Mouse (Mus musculus) hindbrain, embryonic 16.5 days (tissue): Measurements from ENCODE around the gene Itpr2. TPM values are rescaled to one million over a fixed set of nuclear protein-coding genes. Genes with fewer than 3 reads are reported as not detected.

Source experiments
- ATAC-seq: fragments of 200-750 bp; cut with Nextera tagmentation; 2 replicates; pipeline ENCODE4 v1.8.0; 2017; ENCODE audit warnings: moderate TSS enrichment, moderate library complexity
- H3K27ac ChIP-seq: fragments of 300-500 bp; sonication (generic); 2 replicates; pipeline ENCODE4 v1.5.1; 2014; ENCODE audit warnings: low read depth, mild to moderate bottlenecking, control low read depth, low read length, moderate library complexity
- H3K27me3 ChIP-seq: fragments of 300-500 bp; sonication (generic); replicated peaks from 2 replicates; pipeline ENCODE4 v1.6.1; 2014; ENCODE audit warnings: low read length; ENCODE audit not compliant: control insufficient read depth, insufficient read depth
- H3K36me3 ChIP-seq: fragments of 300-500 bp; sonication (generic); 2 replicates; pipeline ENCODE4 v1.6.1; 2014; ENCODE audit warnings: mild to moderate bottlenecking, low read length, moderate library complexity, mixed read lengths; ENCODE audit not compliant: control insufficient read depth, insufficient read depth
- H3K4me1 ChIP-seq: fragments of 300-500 bp; sonication (generic); 2 replicates; pipeline ENCODE4 v1.6.1; 2014; ENCODE audit warnings: low read depth, low read length; ENCODE audit not compliant: control insufficient read depth, insufficient read depth
- H3K4me2 ChIP-seq: fragments of 300-500 bp; sonication (generic); 2 replicates; pipeline ENCODE4 v1.6.1; 2014; ENCODE audit warnings: mild to moderate bottlenecking, low read length, control low read depth, moderate library complexity
- H3K4me3 ChIP-seq: fragments of 300-500 bp; sonication (generic); 2 replicates; pipeline ENCODE4 v1.5.1; 2014; ENCODE audit warnings: mild to moderate bottlenecking, low read length, control low read depth, moderate library complexity
- H3K9ac ChIP-seq: fragments of 300-500 bp; sonication (generic); 2 replicates; pipeline ENCODE4 v1.6.1; 2014; ENCODE audit warnings: low read depth, mild to moderate bottlenecking, control low read depth, low read length, moderate library complexity
- H3K9me3 ChIP-seq: fragments of 300-500 bp; sonication (generic); 2 replicates; pipeline ENCODE4 v1.6.1; 2014; ENCODE audit warnings: mild to moderate bottlenecking, low read length, moderate library complexity; ENCODE audit not compliant: control insufficient read depth
- WGBS: fragments of 180-500 bp; shearing (Covaris S2); extraction: QIAGEN DNeasy Blood & Tissue Kit; methylation state at CpG from one replicate; pipeline ENCODE4 v1.1.7; 2014; 5-methylcytosine and 5-hydroxymethylcytosine counted together
- polyA plus RNA-seq: library from polyadenylated mRNA; unstranded; fragments of >200 nt; fragmentation: Nextera tagmentation; extraction: Ambion mirVana; gene quantifications from 2 replicates; pipeline ENCODE4 v1.2.1, GENCODE M21; 2015

The Itpr2 gene
- polyA plus RNA-seq, 1 experiment from 2014 or later: 9.1 TPM

DNA sequence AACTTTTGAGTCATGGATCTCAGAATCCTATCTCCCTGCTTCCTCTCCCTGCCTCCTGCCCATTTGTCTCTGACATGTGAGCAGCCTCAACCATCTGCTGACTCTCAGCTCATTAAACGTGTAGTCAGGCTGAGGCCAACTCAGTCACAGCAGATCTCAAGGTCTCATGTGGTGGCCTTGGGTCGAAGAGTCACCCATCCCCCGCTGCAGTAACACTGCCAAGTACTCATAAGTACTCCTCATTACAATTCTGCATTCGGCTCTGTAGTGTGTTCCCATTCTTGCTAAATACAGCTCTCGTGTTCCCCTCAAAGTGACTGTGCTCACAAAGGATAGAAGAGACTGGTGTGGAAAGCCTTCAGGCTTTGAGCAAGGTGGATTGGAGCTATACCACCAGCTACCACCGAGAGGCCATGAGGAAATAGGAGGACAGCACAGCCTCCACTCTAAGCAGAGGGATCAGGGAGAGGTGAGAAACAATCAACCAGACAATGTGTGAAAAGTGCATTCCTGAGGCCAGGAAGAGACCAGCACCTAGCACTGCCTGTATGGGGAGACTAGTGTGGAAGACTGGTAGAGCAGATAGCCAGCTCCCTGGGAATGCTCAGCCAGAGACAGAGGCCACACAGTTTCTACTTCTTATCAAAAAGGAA is 170.9 kb downstream of the Itpr2 start:
- H3K9ac ChIP-seq: no peak overlapping the region
- H3K36me3 ChIP-seq: no peaks in the 10 kb centered on the region
- no peak overlapping the region for H3K4me3 ChIP-seq
- H3K4me2 ChIP-seq: no peak overlapping the region
- 66% methylated on average over 6 of the region's 6 CpGs for WGBS
- no peak for ATAC-seq
- H3K4me1 ChIP-seq: no peaks in the 10 kb centered on the region
- no peaks in the 10 kb centered on the region for H3K27me3 ChIP-seq
- no peaks in the 10 kb centered on the region for H3K9me3 ChIP-seq
- H3K27ac ChIP-seq: no peak overlapping the region

DNA sequence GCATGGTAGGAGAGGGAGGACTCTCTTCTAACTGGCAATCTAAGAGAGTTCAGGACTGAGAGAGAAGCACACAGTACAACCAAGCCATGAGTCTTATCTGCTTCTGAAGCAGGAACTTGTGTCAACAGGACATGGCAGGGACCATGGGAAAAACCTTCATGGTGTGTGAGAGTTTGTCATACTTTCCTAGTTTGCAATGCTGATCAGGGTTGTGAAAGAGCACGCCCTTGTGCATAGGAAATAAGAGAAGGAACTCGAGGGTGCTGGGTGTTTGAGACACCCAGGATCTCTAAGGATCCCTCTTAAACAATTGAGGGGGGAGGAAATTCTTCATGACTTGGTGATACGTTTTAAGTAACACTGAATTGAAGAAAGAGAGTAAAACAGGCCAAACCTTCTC is 172.9 kb downstream of the Itpr2 start:
- 89% methylated on average over 3 of the region's 3 CpGs for WGBS
- no peak overlapping the region for H3K4me2 ChIP-seq
- no peak overlapping the region for H3K4me3 ChIP-seq
- ATAC-seq: no peak
- no peaks in the 10 kb centered on the region for H3K36me3 ChIP-seq
- H3K27ac ChIP-seq: no peak overlapping the region
- H3K27me3 ChIP-seq: no peaks in the 10 kb centered on the region
- H3K4me1 ChIP-seq: no peaks in the 10 kb centered on the region
- no peak overlapping the region for H3K9ac ChIP-seq
- H3K9me3 ChIP-seq: no peaks in the 10 kb centered on the region

DNA sequence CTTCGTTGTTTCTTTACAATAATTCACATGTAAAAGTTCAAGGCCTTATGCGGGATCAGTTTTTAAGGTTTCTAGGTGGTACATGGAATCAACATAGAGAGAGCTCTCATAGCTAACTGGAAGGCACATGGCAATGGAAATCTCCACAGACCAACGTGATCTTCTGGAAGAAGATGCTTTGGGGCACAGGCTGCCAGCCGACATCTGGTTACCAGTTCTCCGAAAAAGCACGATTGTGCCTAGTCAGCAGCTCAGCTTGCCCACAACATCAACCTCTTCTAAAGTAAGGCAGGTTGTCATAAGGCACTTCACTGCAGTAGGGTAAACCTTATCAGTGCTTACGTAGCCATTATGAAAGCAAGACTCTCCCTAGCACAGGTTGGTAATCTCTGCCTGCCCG is 175.4 kb downstream of the Itpr2 start:
- Histone ChIP-seq H3K9ac (no peak overlapping the region), H3K4me1 (no peaks in the 10 kb centered on the region; the same call in 1 of the 2 replicates), H3K36me3 (no peaks in the 10 kb centered on the region), H3K9me3 (no peaks in the 10 kb centered on the region), H3K4me3 (no peak overlapping the region), H3K27me3 (no peaks in the 10 kb centered on the region), H3K27ac (no peak overlapping the region), H3K4me2 (no peak overlapping the region)
- ATAC-seq: no peak
- 91% methylated on average over 8 of the region's 8 CpGs for WGBS

DNA sequence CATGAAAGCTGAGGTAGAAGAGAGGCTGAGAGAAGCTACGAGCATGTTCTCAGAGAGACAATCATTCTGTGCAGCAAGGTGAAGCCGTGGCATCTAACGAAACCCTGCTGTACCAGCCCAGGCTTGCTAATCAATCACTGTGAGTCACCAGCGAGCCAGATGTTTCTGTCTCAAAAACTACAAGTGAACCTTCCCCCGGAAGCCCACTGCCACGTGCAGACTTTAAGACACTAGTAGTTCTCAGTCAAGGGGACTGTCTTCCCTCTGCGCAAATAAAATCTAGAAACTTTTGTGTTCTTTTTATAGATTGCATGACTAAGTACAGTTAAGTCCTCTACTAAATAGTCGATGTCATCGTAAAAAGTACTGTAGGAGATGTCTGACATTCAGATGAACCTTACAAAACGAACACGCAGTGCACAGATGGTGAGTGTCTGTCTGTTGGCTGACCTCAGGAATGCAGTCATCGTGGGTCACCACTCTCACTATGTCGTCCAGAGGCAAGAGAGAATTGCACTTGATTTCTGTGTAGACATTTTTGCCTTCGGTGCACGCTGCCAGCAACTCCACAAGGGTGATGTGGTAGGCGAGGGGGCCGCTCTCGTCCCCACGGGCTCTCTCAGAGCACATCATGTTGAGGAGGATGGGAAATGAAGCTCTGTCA is 177.3 kb downstream of the Itpr2 start:
- Histone ChIP-seq H3K4me1 (no peaks in the 10 kb centered on the region; the same call in 1 of the 2 replicates), H3K9me3 (no peaks in the 10 kb centered on the region), H3K4me2 (no peak overlapping the region), H3K27ac (no peak overlapping the region), H3K4me3 (no peak overlapping the region), H3K27me3 (no peaks in the 10 kb centered on the region), H3K36me3 (no peaks in the 10 kb centered on the region), H3K9ac (no peak overlapping the region)
- no peak for ATAC-seq
- 71% methylated on average over 19 of the region's 19 CpGs for WGBS

DNA sequence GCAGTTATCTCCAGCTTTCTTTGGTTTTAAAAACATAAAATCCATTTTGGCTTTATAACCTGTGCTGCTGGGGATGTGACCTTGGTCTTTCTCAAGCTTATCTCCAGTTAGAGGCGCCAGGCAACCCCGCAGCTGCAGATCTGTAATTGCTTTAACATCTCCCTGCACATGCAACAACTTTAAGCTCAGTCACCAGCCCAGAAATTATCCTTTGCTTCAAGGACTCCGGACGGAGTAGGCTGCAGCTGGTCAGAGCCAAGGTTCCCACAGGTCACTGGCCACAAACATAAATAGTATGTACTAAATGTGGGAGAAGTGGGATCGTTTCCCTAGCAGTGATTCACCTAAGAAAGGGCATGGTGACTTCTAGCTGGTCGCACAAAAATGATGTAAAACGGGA is 179.5 kb downstream of the Itpr2 start:
- H3K36me3 ChIP-seq: no peaks in the 10 kb centered on the region
- WGBS: 79% methylated on average over 7 of the region's 7 CpGs
- no peaks in the 10 kb centered on the region for H3K9me3 ChIP-seq
- no peak for ATAC-seq
- H3K27me3 ChIP-seq: no peaks in the 10 kb centered on the region
- H3K4me3 ChIP-seq: no peak overlapping the region
- no peak overlapping the region for H3K9ac ChIP-seq
- H3K4me2 ChIP-seq: no peak overlapping the region
- H3K27ac ChIP-seq: no peak overlapping the region
- no peaks in the 10 kb centered on the region; the same call in 1 of the 2 replicates for H3K4me1 ChIP-seq

DNA sequence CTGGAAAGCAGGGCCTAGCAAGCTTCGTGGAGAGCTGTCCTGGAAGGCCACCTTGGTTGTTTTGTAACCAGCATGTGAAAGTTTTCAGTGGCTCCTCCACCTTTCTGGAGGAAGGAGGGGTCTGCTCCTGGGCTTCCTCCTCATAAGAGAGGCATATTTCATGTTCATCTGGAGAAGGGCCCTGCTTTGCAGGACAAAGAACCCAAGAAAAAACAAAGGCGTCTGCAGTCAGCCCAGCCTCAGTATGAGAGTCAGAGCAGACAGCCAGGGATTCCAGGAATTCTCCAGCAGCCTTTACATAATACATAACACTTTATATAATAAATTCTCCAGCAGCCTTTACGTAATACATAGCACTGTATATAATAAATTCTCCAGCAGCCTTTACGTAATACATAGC is 180.1 kb downstream of the Itpr2 start:
- WGBS: 60% methylated on average over 4 of the region's 4 CpGs

DNA sequence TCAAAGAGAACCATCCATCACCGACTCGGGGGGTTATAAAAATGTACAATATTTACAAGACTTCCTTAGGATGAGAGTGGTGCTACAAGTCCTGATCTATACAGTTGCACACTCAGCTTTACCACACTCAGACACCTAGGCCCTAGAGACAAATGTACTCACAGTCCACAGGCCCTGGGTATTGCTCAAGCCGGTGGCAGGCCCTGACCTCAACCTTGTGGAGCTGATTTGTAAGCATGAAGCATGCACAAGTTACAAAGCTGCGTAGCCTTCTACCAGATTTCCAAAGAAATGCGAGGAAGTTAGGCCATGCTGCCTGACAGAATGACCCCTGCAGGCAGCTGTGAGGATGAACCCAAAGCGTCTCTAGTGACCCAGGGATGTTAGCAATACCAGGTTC is 185.6 kb downstream of the Itpr2 start:
- 78% methylated on average over 6 of the region's 6 CpGs for WGBS

More for the DNA sequence above, 180.1 kb downstream of the Itpr2 start:
- Histone ChIP-seq H3K27me3 (no peaks in the 10 kb centered on the region), H3K36me3 (no peaks in the 10 kb centered on the region), H3K4me2 (no peak overlapping the region), H3K4me1 (no peaks in the 10 kb centered on the region; the same call in 1 of the 2 replicates), H3K9me3 (no peaks in the 10 kb centered on the region), H3K9ac (no peak overlapping the region), H3K27ac (no peak overlapping the region), H3K4me3 (no peak overlapping the region)
- ATAC-seq: no peak

DNA sequence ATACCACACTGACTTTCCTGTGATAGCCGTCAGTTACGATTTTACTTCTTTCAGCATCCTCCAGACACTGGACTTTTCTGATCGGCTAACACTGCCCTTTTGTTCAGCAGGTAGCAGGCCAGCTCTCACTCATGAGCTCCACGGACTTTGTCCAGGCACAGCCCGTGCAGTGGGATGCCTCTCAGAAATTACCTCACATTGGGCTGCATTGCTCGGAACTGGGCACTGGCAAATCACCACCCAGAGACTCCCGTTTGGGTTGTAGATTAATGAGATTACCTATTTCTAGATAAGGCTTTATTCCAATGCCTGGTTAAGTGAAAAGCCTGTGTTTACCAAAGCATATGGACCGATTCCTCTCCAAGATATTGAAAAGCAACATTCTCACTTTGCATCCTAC is 186.9 kb downstream of the Itpr2 start:
- no peaks in the 10 kb centered on the region for H3K9me3 ChIP-seq
- H3K36me3 ChIP-seq: no peaks in the 10 kb centered on the region
- H3K4me1 ChIP-seq: no peaks in the 10 kb centered on the region
- H3K9ac ChIP-seq: no peak overlapping the region
- no peak for ATAC-seq
- no peak overlapping the region for H3K27ac ChIP-seq
- WGBS: 95% methylated on average over 8 of the region's 8 CpGs
- H3K27me3 ChIP-seq: no peaks in the 10 kb centered on the region
- H3K4me2 ChIP-seq: no peak overlapping the region
- H3K4me3 ChIP-seq: no peak overlapping the region

More for the DNA sequence above, 185.6 kb downstream of the Itpr2 start:
- Histone ChIP-seq H3K4me3 (no peak overlapping the region), H3K27me3 (no peaks in the 10 kb centered on the region), H3K27ac (no peak overlapping the region), H3K9ac (no peak overlapping the region), H3K4me2 (no peak overlapping the region), H3K9me3 (no peaks in the 10 kb centered on the region), H3K36me3 (no peaks in the 10 kb centered on the region), H3K4me1 (no peaks in the 10 kb centered on the region)
- no peak for ATAC-seq

DNA sequence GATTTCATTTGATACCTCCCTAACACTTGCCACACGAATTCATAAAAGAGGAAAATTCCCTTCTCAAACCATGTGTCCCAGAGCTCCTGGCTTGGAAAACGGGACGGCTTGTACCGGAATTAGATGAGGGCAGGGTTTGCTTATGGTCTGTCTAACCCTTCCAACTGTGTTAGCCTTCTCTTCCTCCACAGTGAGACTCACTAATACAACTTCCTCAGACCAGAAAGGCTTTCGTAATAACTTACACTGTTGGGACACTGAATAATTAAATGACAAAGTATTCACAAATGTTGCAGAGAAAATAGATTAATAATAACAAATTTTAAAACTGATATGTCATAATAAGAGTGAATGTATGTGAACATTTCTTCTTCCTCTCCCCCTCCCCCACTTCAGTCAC is 187.7 kb downstream of the Itpr2 start:
- Histone ChIP-seq H3K9me3 (no peaks in the 10 kb centered on the region), H3K4me3 (no peak overlapping the region), H3K36me3 (no peaks in the 10 kb centered on the region), H3K9ac (no peak overlapping the region), H3K27me3 (no peaks in the 10 kb centered on the region), H3K4me2 (no peak overlapping the region), H3K27ac (no peak overlapping the region), H3K4me1 (no peaks in the 10 kb centered on the region)
- WGBS: 79% methylated on average over 5 of the region's 5 CpGs
- ATAC-seq: no peak
